Mouse (Mus musculus): Measurements from ENCODE around the gene Rhox13.

The Rhox13 gene

DNA sequence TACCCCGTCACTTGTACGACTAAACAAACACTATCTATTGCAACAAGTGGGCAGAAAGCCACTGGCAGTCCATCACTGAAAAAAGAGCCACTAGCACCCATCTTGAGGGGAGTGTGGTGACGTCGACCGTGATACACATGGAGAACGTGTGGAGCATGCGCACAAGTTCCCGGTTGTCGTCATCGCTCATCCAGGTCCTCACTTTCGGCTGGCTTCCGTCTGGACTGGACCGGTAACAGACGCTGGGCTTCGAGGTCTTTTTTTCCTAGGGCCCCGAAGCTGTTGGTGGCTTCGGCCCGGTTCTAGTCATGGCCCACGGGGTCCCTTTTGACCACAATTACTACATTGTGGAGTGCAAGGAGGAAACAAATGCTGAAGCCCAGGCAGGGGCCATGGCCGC, at the start of gene Rhox13:
Rhox13 (plus strand) TSS at position 238 of the 400 bp plus-strand sequence.
- no peak for DNase-seq (ENCODE audit: low read depth, low spot score)

DNA sequence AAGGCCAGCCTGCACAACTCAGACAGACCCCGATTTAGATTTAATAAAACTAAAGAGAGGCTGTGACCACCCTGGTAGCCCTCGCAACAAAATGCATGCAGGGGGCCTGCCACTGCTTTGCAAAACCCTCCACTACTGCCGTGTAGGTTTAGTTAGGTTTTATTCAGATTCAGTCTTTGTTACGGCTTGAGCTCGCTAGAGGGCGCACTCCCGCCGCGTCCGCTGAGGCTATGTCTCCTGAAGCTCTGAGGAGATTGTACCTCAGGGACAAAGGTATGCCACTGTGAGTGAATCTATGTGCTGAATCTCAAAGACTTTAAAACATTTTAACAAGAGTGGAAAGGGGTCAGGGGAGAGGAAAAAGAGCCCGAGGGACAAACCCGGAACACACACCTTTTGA, 36.8 kb upstream of the Rhox13 start:
- DNase-seq (ENCODE audit: low read depth, low spot score), result peak; percentile 16

- DNase-seq (ENCODE audit: low read depth, low spot score), result no peak
These were observed 36.0 kb upstream of the Rhox13 start, which contains the start of gene Rhox11 for GRCm38 (mm10) chrX:38085041-38085440. Gene Rhox11, minus strand, starts transcription at chrX:38085141.

GRCm38 (mm10) chrX:38110807-38111206, 10.2 kb upstream of the Rhox13 start, which contains the start of gene Rhox12:
Gene Rhox12, minus strand, starts transcription at chrX:38110907.
- no peak for DNase-seq (ENCODE audit: low read depth, low spot score)

GRCm38 (mm10) chrX:38121478-38121877, 459 bp downstream of the Rhox13 start:
- no peak for DNase-seq (ENCODE audit: low read depth, low spot score)

GRCm38 (mm10) chrX:38159097-38159496, 38.1 kb downstream of the Rhox13 start:
- no peak for DNase-seq (ENCODE audit: low read depth, low spot score)

- no peak for DNase-seq (ENCODE audit: low read depth, low spot score)
These were observed 44.3 kb downstream of the Rhox13 start for GRCm38 (mm10) chrX:38165315-38165714.

DNA sequence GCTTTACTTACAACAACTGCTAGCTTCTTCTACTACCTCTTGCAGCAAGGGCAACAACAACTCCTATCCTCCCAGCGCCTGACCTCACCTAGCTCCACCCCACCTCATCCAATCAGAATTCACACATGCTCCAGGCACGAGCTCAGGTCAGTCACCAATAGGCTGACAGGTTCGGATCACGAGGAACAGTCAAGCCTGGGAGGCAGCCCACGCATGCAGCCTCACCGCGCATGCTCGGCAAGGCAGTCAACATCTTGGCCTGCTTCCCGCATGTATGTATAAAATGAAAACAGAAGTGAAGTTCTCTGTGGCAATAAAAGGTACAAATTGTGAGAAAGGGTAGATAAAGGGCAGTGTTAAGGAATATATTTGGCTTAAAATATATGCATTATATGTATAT, 45.0 kb downstream of the Rhox13 start:
- no peak for DNase-seq (ENCODE audit: low read depth, low spot score)

DNA sequence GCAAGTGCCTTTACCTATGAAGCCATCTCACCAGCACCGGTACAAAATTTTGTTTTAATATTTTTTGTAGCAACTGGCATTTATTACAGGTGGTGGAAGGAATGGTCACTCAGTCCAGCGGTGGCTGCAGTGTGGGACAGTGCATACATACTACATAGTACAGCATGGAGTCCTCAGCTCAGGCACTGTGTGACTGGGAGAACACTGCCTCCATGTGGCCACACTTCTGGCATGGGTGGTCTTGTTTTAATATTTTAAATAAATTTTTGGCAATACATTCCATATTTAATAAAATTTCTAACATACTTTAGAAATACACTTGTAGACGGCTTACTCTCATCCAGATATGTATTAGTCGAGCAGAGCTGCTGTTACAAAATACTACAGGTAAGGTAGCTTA, 45.6 kb downstream of the Rhox13 start:
- no peak for DNase-seq (ENCODE audit: low read depth, low spot score)
